Mouse (Mus musculus): ENCODE results near the gene Wrnip1. TPM values are rescaled to one million over a fixed set of nuclear protein-coding genes. Genes with fewer than 3 reads are reported as not detected.

Wrnip1 gene
- polyA plus RNA-seq, 1 experiment from 2014 or later: 29.1 TPM

DNA sequence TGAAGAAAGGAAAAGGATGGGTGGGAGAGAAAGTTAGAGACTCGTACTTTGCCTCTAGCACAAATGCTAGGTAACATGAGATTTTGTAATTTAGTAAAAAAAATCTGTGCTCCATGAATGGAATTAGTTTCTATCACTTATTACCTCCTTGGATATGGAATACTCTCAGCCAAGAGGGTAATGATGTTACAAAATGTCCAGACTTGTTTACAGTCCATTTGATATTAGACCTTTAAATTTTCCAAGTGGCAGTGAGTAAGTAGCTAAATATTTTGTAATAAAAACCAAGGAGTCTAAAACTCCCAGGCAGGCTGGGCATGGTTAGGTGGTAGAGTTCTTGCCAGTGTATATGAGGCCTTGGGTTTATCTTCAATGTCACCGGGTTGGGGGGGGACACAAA is 14.3 kb upstream of the Wrnip1 start:
- Histone ChIP-seq H3K9me3 (replicated peaks) (no peaks in the 10 kb centered on the region), H3K27ac (no peak overlapping the region)
- WGBS (ENCODE audit: insufficient replicate concordance): 48% methylated on average over 2 of the region's 2 CpGs

DNA sequence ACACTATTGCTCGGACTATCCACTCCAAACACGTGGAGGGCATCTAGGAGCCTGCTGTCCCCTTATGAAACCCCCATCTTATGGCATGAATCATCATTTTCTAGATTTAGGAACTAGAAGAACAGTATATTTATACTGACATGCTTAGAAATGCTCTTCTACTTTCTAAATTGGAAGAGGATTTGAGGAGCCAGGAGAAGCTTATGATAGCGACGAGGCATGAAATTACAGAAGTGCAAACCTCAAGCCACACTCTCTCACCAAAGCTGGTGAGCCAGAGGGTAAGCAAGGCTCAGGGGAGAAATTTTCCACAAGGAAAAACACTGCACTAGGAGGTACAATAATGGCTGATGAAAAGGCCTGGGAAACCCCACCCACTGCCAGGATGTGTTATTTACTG is 12.1 kb upstream of the Wrnip1 start:
- H3K36me3 ChIP-seq: no peaks in the 10 kb centered on the region
- no peak for ATAC-seq
- H3K4me2 ChIP-seq: no peak overlapping the region
- 64% methylated on average over 4 of the region's 4 CpGs for WGBS (ENCODE audit: insufficient replicate concordance)
- no peak overlapping the region for H3K9ac ChIP-seq
- no peak overlapping the region for H3K27ac ChIP-seq
- no peak overlapping the region for H3K4me3 ChIP-seq
- no peaks in the 10 kb centered on the region for H3K27me3 ChIP-seq (replicated peaks)
- no peaks in the 10 kb centered on the region for H3K9me3 ChIP-seq (replicated peaks)
- H3K4me1 ChIP-seq: no peaks in the 10 kb centered on the region

More for the DNA sequence above, 14.3 kb upstream of the Wrnip1 start:
- Histone ChIP-seq H3K4me2 (no peak overlapping the region), H3K4me1 (no peaks in the 10 kb centered on the region), H3K27me3 (replicated peaks) (no peaks in the 10 kb centered on the region), H3K4me3 (no peak overlapping the region), H3K36me3 (no peaks in the 10 kb centered on the region), H3K9ac (no peak overlapping the region)
- no peak for ATAC-seq

- no peak overlapping the region for H3K9ac ChIP-seq
- H3K36me3 ChIP-seq: no peaks in the 10 kb centered on the region
- 63% methylated on average over 2 of the region's 2 CpGs for WGBS (ENCODE audit: insufficient replicate concordance)
- no peak overlapping the region for H3K27ac ChIP-seq
- no peaks in the 10 kb centered on the region for H3K27me3 ChIP-seq (replicated peaks)
- no peak for ATAC-seq
- H3K4me3 ChIP-seq: no peak overlapping the region
- H3K4me1 ChIP-seq: no peaks in the 10 kb centered on the region
- no peak overlapping the region for H3K4me2 ChIP-seq
- no peaks in the 10 kb centered on the region for H3K9me3 ChIP-seq (replicated peaks)
These were observed 7.2 kb upstream of the Wrnip1 start for GRCm38 (mm10) chr13:32794619-32795018.

DNA sequence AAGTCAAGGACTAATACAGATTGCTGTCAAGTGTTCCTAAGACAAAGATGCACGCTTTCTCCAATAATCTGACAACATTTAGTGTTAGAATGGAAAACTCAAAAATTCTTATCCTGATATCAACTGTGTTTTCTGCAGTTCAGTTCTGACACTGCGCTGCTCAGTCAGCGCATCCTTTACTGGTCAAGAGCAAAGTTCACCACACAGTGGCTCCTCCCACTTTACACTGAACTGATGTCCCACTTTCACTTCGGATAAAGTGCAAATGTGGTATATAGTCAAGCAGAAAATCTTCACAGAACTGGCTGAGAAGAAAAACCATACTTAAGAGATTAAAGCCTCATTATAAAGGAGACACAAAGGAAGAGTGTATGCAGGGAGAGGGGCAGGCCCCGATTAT is 6.7 kb upstream of the Wrnip1 start:
- WGBS (ENCODE audit: insufficient replicate concordance): 68% methylated on average over 5 of the region's 5 CpGs
- Histone ChIP-seq H3K4me1 (no peaks in the 10 kb centered on the region), H3K9ac (no peak overlapping the region), H3K27me3 (replicated peaks) (no peaks in the 10 kb centered on the region), H3K36me3 (no peaks in the 10 kb centered on the region), H3K4me2 (no peak overlapping the region), H3K27ac (no peak overlapping the region), H3K4me3 (no peak overlapping the region), H3K9me3 (replicated peaks) (no peaks in the 10 kb centered on the region)
- ATAC-seq: no peak

- no peaks in the 10 kb centered on the region for H3K9me3 ChIP-seq (replicated peaks)
These were observed 4.8 kb upstream of the Wrnip1 start for GRCm38 (mm10) chr13:32797085-32797484.

GRCm38 (mm10) chr13:32799131-32799530 is 2.7 kb upstream of the Wrnip1 start:
- peaks cover 24% of the 10 kb centered on the region for H3K4me1 ChIP-seq
- ATAC-seq: no peak

More at GRCm38 (mm10) chr13:32797085-32797484, 4.8 kb upstream of the Wrnip1 start:
- no peaks in the 10 kb centered on the region for H3K36me3 ChIP-seq
- WGBS (ENCODE audit: insufficient replicate concordance): 67% methylated on average over 1 of the region's 1 CpGs
- H3K9ac ChIP-seq: no peak overlapping the region
- H3K4me1 ChIP-seq: peaks cover 8% of the 10 kb centered on the region
- no peaks in the 10 kb centered on the region for H3K27me3 ChIP-seq (replicated peaks)
- no peak overlapping the region for H3K4me3 ChIP-seq
- H3K4me2 ChIP-seq: no peak overlapping the region
- H3K27ac ChIP-seq: no peak overlapping the region
- no peak for ATAC-seq

GRCm38 (mm10) chr13:32800859-32801258 is 979 bp upstream of the Wrnip1 start:
- Histone ChIP-seq H3K9ac (peak overlapping the region; percentile 88), H3K4me3 (peak overlapping the region; percentile 83), H3K27ac (0 out of 2 replicates have a peak overlapping the region, but pooled peaks have one; percentile 11)

More at GRCm38 (mm10) chr13:32799131-32799530, 2.7 kb upstream of the Wrnip1 start:
- no peaks in the 10 kb centered on the region for H3K9me3 ChIP-seq (replicated peaks)
- no peaks in the 10 kb centered on the region for H3K27me3 ChIP-seq (replicated peaks)
- no peaks in the 10 kb centered on the region for H3K36me3 ChIP-seq
- no peak overlapping the region for H3K9ac ChIP-seq
- H3K27ac ChIP-seq: no peak overlapping the region
- no peak overlapping the region for H3K4me2 ChIP-seq
- WGBS (ENCODE audit: insufficient replicate concordance): 52% methylated on average over 2 of the region's 2 CpGs
- no peak overlapping the region for H3K4me3 ChIP-seq

DNA sequence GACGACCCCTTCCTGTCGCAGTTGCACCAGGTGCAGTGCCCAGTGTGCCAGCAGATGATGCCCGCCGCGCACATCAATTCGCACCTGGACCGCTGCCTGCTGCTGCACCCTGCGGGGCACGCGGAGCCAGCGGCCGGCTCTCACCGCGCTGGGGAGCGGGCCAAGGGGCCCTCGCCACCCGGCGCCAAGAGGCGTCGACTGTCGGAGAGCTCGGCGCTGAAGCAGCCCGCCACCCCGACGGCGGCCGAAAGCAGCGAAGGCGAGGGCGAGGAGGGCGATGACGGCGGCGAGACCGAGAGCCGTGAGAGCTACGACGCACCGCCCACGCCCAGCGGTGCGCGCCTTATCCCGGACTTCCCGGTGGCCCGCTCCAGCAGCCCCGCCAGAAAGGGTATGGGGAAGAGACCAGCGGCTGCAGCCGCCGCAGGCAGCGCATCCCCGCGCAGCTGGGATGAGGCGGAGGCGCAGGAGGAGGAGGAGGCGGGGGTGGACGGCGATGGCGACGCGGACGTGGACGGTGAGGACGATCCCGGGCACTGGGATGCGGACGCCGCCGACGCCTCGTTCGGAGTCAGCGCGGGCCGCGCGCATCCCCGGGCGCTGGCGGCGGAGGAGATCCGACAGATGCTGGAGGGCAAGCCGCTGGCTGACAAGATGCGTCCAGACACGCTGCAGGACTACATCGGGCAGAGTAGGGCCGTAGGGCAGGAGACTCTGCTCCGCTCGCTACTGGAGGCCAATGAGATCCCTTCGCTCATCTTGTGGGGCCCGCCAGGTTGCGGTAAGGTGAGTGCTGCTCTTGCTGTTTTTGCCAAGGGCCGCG is 632 bp downstream of the Wrnip1 start, which contains the start of gene D930007J09Rik:
Gene D930007J09Rik, minus strand, starts transcription at position 591 of the 823 bp plus-strand sequence.
- 2% methylated on average over 95 of the region's 95 CpGs for WGBS (ENCODE audit: insufficient replicate concordance)
- peak within 1 kb of the TSS; percentile 83 for H3K4me3 ChIP-seq
- peak within 1 kb of the TSS; percentile 88 for H3K9ac ChIP-seq
- peak; percentile 53 for ATAC-seq
- H3K36me3 ChIP-seq: peaks cover 23% of the 10 kb centered on the region
- no peaks in the 10 kb centered on the region for H3K27me3 ChIP-seq (replicated peaks)
- peak within 1 kb of the TSS; percentile 76 for H3K27ac ChIP-seq
- H3K4me2 ChIP-seq: peak within 1 kb of the TSS; percentile 98
- no peaks in the 10 kb centered on the region for H3K9me3 ChIP-seq (replicated peaks)
- H3K4me1 ChIP-seq: peaks cover 31% of the 10 kb centered on the region

More at GRCm38 (mm10) chr13:32800859-32801258, 979 bp upstream of the Wrnip1 start:
- Histone ChIP-seq H3K27me3 (replicated peaks) (no peaks in the 10 kb centered on the region), H3K4me2 (peak overlapping the region; percentile 98), H3K9me3 (replicated peaks) (no peaks in the 10 kb centered on the region), H3K4me1 (peaks cover 28% of the 10 kb centered on the region), H3K36me3 (peaks cover 10% of the 10 kb centered on the region; the same call in 1 of the 2 replicates)
- ATAC-seq: no peak

- H3K4me3 ChIP-seq: peak overlapping the region; percentile 83; the same call in 1 of the 2 replicates
- H3K9me3 ChIP-seq (replicated peaks): no peaks in the 10 kb centered on the region
- H3K9ac ChIP-seq: peak overlapping the region; percentile 88; the same call in 1 of the 2 replicates
- H3K36me3 ChIP-seq: peaks cover 37% of the 10 kb centered on the region
- H3K27ac ChIP-seq: no peak overlapping the region
- H3K4me1 ChIP-seq: peaks cover 31% of the 10 kb centered on the region
- WGBS (ENCODE audit: insufficient replicate concordance): 86% methylated on average over 4 of the region's 4 CpGs
- peak overlapping the region; percentile 98 for H3K4me2 ChIP-seq
- no peaks in the 10 kb centered on the region for H3K27me3 ChIP-seq (replicated peaks)
- ATAC-seq: no peak
These were observed 2.0 kb downstream of the Wrnip1 start for GRCm38 (mm10) chr13:32803701-32804345.

DNA sequence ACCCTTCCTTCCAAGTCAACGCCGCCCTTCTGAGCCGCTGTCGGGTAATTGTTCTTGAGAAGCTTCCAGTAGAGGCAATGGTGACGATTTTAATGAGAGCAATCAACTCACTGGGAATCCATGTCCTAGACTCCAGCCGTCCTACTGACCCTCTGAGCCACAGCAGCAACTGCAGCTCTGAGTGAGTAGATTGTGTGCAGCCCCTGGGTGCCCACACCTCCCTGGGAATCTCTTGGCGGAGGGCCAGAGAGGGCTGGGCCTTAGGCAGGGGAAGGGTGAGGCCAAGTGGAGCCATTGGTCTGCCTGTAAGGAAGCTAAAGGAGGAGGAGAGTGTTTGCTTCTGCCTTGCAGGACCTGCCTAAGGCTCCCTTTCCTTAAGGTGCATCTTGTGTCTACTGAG is 5.0 kb downstream of the Wrnip1 start:
- H3K27ac ChIP-seq: no peak overlapping the region
- no peak for ATAC-seq
- peaks cover 23% of the 10 kb centered on the region for H3K4me1 ChIP-seq
- WGBS (ENCODE audit: insufficient replicate concordance): 75% methylated on average over 7 of the region's 7 CpGs
- no peak overlapping the region for H3K9ac ChIP-seq
- H3K27me3 ChIP-seq (replicated peaks): no peaks in the 10 kb centered on the region
- no peak overlapping the region for H3K4me2 ChIP-seq
- H3K36me3 ChIP-seq: peaks cover 60% of the 10 kb centered on the region
- no peaks in the 10 kb centered on the region for H3K9me3 ChIP-seq (replicated peaks)
- no peak overlapping the region for H3K4me3 ChIP-seq

DNA sequence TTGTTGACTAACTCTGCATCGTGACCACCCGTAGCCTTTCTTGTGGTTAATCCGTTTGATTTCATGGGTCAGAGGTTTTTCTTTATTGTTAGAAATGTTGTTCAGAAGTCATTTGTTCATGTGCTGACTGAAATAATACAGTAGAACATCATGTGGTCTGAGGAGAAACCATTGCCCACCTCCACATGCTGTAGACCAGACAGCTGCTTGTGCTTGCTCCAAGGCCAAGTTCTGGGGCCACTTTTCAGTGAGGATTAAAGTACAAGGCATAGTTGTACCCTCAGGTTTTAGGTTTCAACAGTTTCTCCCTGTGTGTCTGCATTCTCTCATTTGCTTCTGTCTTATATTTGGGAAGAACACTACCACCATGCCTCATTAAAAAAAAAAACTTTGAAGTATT is 5.8 kb downstream of the Wrnip1 start:
- no peak overlapping the region for H3K4me3 ChIP-seq
- no peak overlapping the region for H3K9ac ChIP-seq
- H3K36me3 ChIP-seq: peaks cover 64% of the 10 kb centered on the region
- no peak overlapping the region for H3K4me2 ChIP-seq
- H3K27ac ChIP-seq: no peak overlapping the region
- no peak for ATAC-seq
- H3K4me1 ChIP-seq: peaks cover 22% of the 10 kb centered on the region
- no peaks in the 10 kb centered on the region for H3K9me3 ChIP-seq (replicated peaks)
- no peaks in the 10 kb centered on the region for H3K27me3 ChIP-seq (replicated peaks)
- WGBS (ENCODE audit: insufficient replicate concordance): 82% methylated on average over 3 of the region's 3 CpGs

DNA sequence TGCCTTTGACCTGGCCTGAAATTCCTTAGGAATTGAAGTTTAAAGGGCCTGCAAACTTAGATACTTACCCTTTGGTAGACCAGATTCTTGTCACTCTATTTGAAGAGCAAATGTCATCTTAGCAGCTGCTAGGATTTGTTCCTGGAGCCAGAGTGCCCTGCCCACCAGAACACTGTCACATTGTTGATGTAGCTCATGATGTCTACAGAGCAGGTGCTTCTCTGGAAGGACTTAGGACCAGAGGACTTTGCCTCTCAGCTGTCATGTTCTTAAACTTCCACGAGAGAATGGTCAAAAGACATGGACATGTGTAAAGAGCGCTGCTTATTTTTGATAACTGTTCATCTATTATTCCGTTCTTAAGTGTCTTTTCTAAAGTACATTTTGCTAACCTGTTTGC is 17.4 kb downstream of the Wrnip1 start:
- H3K27me3 ChIP-seq (replicated peaks): no peaks in the 10 kb centered on the region
- H3K9ac ChIP-seq: no peak overlapping the region
- 81% methylated on average over 3 of the region's 3 CpGs for WGBS (ENCODE audit: insufficient replicate concordance)
- no peak overlapping the region for H3K4me2 ChIP-seq
- H3K9me3 ChIP-seq (replicated peaks): no peaks in the 10 kb centered on the region
- no peak for ATAC-seq
- H3K4me1 ChIP-seq: no peaks in the 10 kb centered on the region
- no peak overlapping the region for H3K4me3 ChIP-seq
- peaks cover 82% of the 10 kb centered on the region for H3K36me3 ChIP-seq
- H3K27ac ChIP-seq: no peak overlapping the region

Data from liver, embryonic 12.5 days (tissue).